ENCODE assay signal across 24 mouse cellular contexts in genomic region chr11:103195656-103196055, GRCm38 (mm10). TPM values are rescaled to one million over a fixed set of nuclear protein-coding genes. Genes with fewer than 3 reads are reported as not detected.
DNase-seq lines count a peak whose midpoint lies in the region; ATAC-seq and TF ChIP-seq lines count a peak whose summit lies in the region.
"Had no signal": no experiment of that assay in that cellular context is flagged by ENCODE, and none has a peak within 500 bp of the region (broad histone marks: within the 10 kb centered on the region; RNA-seq: fewer than 3 reads in every experiment).

No protein-coding gene starts in this region.

- H3K36me3 ChIP-seq in CH12.LX (replicated peaks in 1 of 2; ENCODE audit: control insufficient read depth in 1 of 2, insufficient read depth in 1 of 2, low read length in 1 of 2) = peaks cover 92 to 96% of the 10 kb centered on the region in 2 experiments
- H3K36me3 ChIP-seq in hindbrain, embryonic 16.5 days (ENCODE audit: control insufficient read depth, insufficient read depth, low read length) = peaks cover 7% of the 10 kb centered on the region
- H3K36me3 ChIP-seq: embryonic facial prominence, embryonic 10.5 days; heart, embryonic 15.5 days; intestine, embryonic 15.5 days had no signal

- no peak overlapping the region for H3K9ac ChIP-seq in CH12.LX (ENCODE audit: insufficient read depth, low read depth)
- no peak overlapping the region for H3K9ac ChIP-seq in hindbrain, embryonic 16.5 days (ENCODE audit: low read depth, low read length)
- H3K9ac ChIP-seq: forebrain, embryonic 13.5 days; forebrain, postnatal 0 days; heart, embryonic 15.5 days; hindbrain, embryonic 13.5 days; intestine, embryonic 15.5 days had no signal

- TF ChIP-seq RAD21 in CH12.LX (IDR thresholded peaks at IDR 0.05; ENCODE audit: low read depth, low read length) = no peak

- TF ChIP-seq POLR2A in CH12.LX (IDR thresholded peaks at IDR 0.05; ENCODE audit: low read depth, low read length) = no peak

- 84% methylated on average over 5 of the region's 5 CpGs for WGBS in hindbrain, embryonic 16.5 days

- H3K9me3 ChIP-seq in CH12.LX (replicated peaks; ENCODE audit: low read length) = no peaks in the 10 kb centered on the region
- no peaks in the 10 kb centered on the region for H3K9me3 ChIP-seq in hindbrain, embryonic 16.5 days (ENCODE audit: control insufficient read depth, low read length)
- H3K9me3 ChIP-seq: embryonic facial prominence, embryonic 10.5 days; forebrain, embryonic 13.5 days; heart, embryonic 15.5 days; hindbrain, embryonic 13.5 days; intestine, embryonic 15.5 days had no signal

- H3K4me2 ChIP-seq in CH12.LX (ENCODE audit: insufficient read depth, low read depth, poor library complexity, severe bottlenecking) = no peak overlapping the region
- no peak overlapping the region for H3K4me2 ChIP-seq in hindbrain, embryonic 16.5 days (ENCODE audit: low read length)
- H3K4me2 ChIP-seq: forebrain, embryonic 13.5 days; heart, embryonic 11.5 days; heart, embryonic 15.5 days; hindbrain, embryonic 13.5 days; intestine, embryonic 15.5 days had no signal

- H3K4me3 ChIP-seq in layer of hippocampus, adult 2 months = peak overlapping the region; percentile 66
- no peak overlapping the region for H3K4me3 ChIP-seq in CH12.LX (replicated peaks in 1 of 3; ENCODE audit: low read depth in 2 of 3, low read length in 2 of 3, poor library complexity in 1 of 3)
- no peak overlapping the region for H3K4me3 ChIP-seq in hindbrain, embryonic 16.5 days (ENCODE audit: low read length)
- H3K4me3 ChIP-seq: embryonic facial prominence, embryonic 10.5 days; forebrain, embryonic 13.5 days; heart, adult 2 months; heart, embryonic 15.5 days; hindbrain, embryonic 13.5 days; intestine, embryonic 15.5 days had no signal

- no peak for TF ChIP-seq CTCF in layer of hippocampus, adult 2 months (conservative IDR thresholded peaks at IDR 0.05)
- no peak for TF ChIP-seq CTCF in CH12.LX (conservative IDR thresholded peaks at IDR 0.05 in 1 of 2, IDR thresholded peaks at IDR 0.05 in 1 of 2; ENCODE audit: low read depth in 2 of 2, low read length in 2 of 2)

- H3K27me3 ChIP-seq in CH12.LX (replicated peaks) = no peaks in the 10 kb centered on the region
- H3K27me3 ChIP-seq in hindbrain, embryonic 16.5 days (replicated peaks; ENCODE audit: control insufficient read depth, insufficient read depth, low read length) = peaks cover 61% of the 10 kb centered on the region

- in situ Hi-C loops in CH12.LX (cut with MboI; ENCODE audit: low pct_ligation_motif_present, low pct_unique_long_range_greater_than_20kb, low sequenced_read_pairs) = no loop called here

- H3K27ac ChIP-seq in layer of hippocampus, adult 2 months = peak overlapping the region; percentile 96
- no peak overlapping the region for H3K27ac ChIP-seq in CH12.LX (ENCODE audit: insufficient read depth, low read depth)
- no peak overlapping the region for H3K27ac ChIP-seq in hindbrain, embryonic 16.5 days (ENCODE audit: low read depth, low read length)
- H3K27ac ChIP-seq: embryonic facial prominence, embryonic 10.5 days; forebrain, embryonic 13.5 days; heart, adult 2 months; heart, embryonic 15.5 days; hindbrain, embryonic 13.5 days; intestine, embryonic 15.5 days had no signal

- peak; percentile 68 for DNase-seq in cerebellum, adult 9-11 months
- no peak for DNase-seq in cerebellum, adult 8-10 months
- DNase-seq in layer of hippocampus, adult 2 months (ENCODE audit: low spot score in 2 of 2) = no peak
- DNase-seq in layer of hippocampus, postnatal 25 days (ENCODE audit: extremely low spot score in 1 of 2, low spot score in 1 of 2) = no peak
- DNase-seq in A20 (ENCODE audit: low read depth, low spot score) = peak; percentile 69
- DNase-seq in CH12.LX (ENCODE audit: extremely low read depth) = no peak
- DNase-seq: adrenal gland, postnatal 10 days; B cell, adult 2 months; forebrain, postnatal 0 days; heart, postnatal 14 days; kidney, adult 18-20 months had no signal

- dilution Hi-C loops in CH12.LX (cut with MboI; ENCODE audit: extremely low pct_ligation_motif_present, extremely low pct_unique_long_range_greater_than_20kb, low sequenced_read_pairs) = no loop called here

- no peak for TF ChIP-seq EP300 in CH12.LX (IDR thresholded peaks at IDR 0.05; ENCODE audit: low read length)

- no peak for ATAC-seq in hindbrain, embryonic 16.5 days
- ATAC-seq: CD4-positive, CD25-positive, alpha-beta regulatory T cell, adult 4 months; forebrain, embryonic 13.5 days; forebrain, postnatal 0 days; intestine, embryonic 15.5 days had no signal

- no peaks in the 10 kb centered on the region for H3K79me2 ChIP-seq in CH12.LX (replicated peaks; ENCODE audit: control insufficient read depth, extremely low read depth, insufficient read depth, poor library complexity, severe bottlenecking)

- peaks cover 0 to 13% of the 10 kb centered on the region in 2 experiments; a peak in 2 of 4 replicates for H3K4me1 ChIP-seq in CH12.LX (ENCODE audit: control insufficient read depth in 1 of 2, insufficient read depth in 2 of 2)
- H3K4me1 ChIP-seq in hindbrain, embryonic 16.5 days (ENCODE audit: control insufficient read depth, insufficient read depth, low read depth, low read length) = peaks cover 19% of the 10 kb centered on the region

TF ChIP-seq in CH12.LX, 34 proteins besides CTCF, POLR2A, EP300 and RAD21:
- TF ChIP-seq BHLHE40 (IDR thresholded peaks at IDR 0.05; ENCODE audit: low read depth, low read length) = peak; percentile 59
- no peak for TF ChIP-seq MXI1 (IDR thresholded peaks at IDR 0.05; ENCODE audit: low read depth, low read length)
- TF ChIP-seq MAX (IDR thresholded peaks at IDR 0.05; ENCODE audit: low read length) = no peak

RNA-seq across cellular contexts. Expression of gene 1700023F06Rik, which starts 12.7 kb away (rescaled TPM):
- 1 to 10 TPM; 1.5 to 2.0 TPM for total RNA-seq in layer of hippocampus, adult 2 months (2021)
- total RNA-seq in layer of hippocampus, postnatal 25 days (2021) = 1 to 10 TPM; 1.1 to 1.5 TPM
- not detected in 2 replicates for total RNA-seq in CH12.LX (2012; rRNA removed)
- total RNA-seq in CH12.LX (2014; rRNA removed) = not detected in 2 replicates
- not detected in 2 replicates for polyA plus RNA-seq in CH12.LX (2012; ENCODE audit: insufficient read length, low read depth)
- polyA plus RNA-seq in hindbrain, embryonic 16.5 days (2015; fragmentation: Nextera tagmentation; extraction: Ambion mirVana) = 1.9 and 3.0 TPM in 2 replicates
- total RNA-seq: gastrocnemius, adult 18-20 months; heart, adult 2 months; heart, postnatal 14 days; hematopoietic stem cell, adult 5-6 weeks; MEL had no signal
- polyA plus RNA-seq: CD4-positive, CD25-positive, alpha-beta regulatory T cell, adult 4 months; heart, embryonic 11.5 days had no signal

RNA-seq across cellular contexts. Expression of gene Spata32, which starts 22.6 kb away (rescaled TPM):
- total RNA-seq in layer of hippocampus, adult 2 months (2021) = 1 to 10 TPM; 1.2 to 1.3 TPM
- total RNA-seq in layer of hippocampus, postnatal 25 days (2021) = 1 to 10 TPM in 1 of 2 experiments, under 1 TPM in 1; 0.81 to 1.7 TPM
- not detected in 2 replicates for total RNA-seq in CH12.LX (2012; rRNA removed)
- not detected in 2 replicates for total RNA-seq in CH12.LX (2014; rRNA removed)
- polyA plus RNA-seq in CH12.LX (2012; ENCODE audit: insufficient read length, low read depth) = not detected in 2 replicates
- 0.99 and 1.3 TPM in 2 replicates for polyA plus RNA-seq in hindbrain, embryonic 16.5 days (2015; fragmentation: Nextera tagmentation; extraction: Ambion mirVana)
- total RNA-seq: adrenal gland, postnatal 10 days; gastrocnemius, adult 18-20 months; heart, adult 2 months; heart, postnatal 14 days; hematopoietic stem cell, adult 5-6 weeks; MEL had no signal
- polyA plus RNA-seq: CD4-positive, CD25-positive, alpha-beta regulatory T cell, adult 4 months; embryonic facial prominence, embryonic 10.5 days; embryonic facial prominence, embryonic 14.5 days; forebrain, embryonic 13.5 days; heart, adult 2 months; heart, embryonic 11.5 days; heart, embryonic 15.5 days; intestine, embryonic 15.5 days had no signal

RNA-seq across cellular contexts. Expression of gene Fmnl1, which starts 24.7 kb away (rescaled TPM):
- 100 to 1,000 TPM; 142 to 156 TPM for total RNA-seq in layer of hippocampus, adult 2 months (2021)
- total RNA-seq in layer of hippocampus, postnatal 25 days (2021) = 100 to 1,000 TPM; 127 to 147 TPM
- total RNA-seq in CH12.LX (2012; rRNA removed) = 35.0 and 36.5 TPM in 2 replicates
- 5.6 and 6.9 TPM in 2 replicates for total RNA-seq in CH12.LX (2014; rRNA removed)
- polyA plus RNA-seq in CH12.LX (2012; ENCODE audit: insufficient read length, low read depth) = 104 and 118 TPM in 2 replicates
- polyA plus RNA-seq in hindbrain, embryonic 16.5 days (2015; fragmentation: Nextera tagmentation; extraction: Ambion mirVana) = 7.6 and 8.6 TPM in 2 replicates

Comparison
In these comparisons a context has a peak if more than half of its experiments do, and no peak if none do; other contexts are left out.
1. DNase-seq: peak in cerebellum, adult 9-11 months (single experiment) and A20 (single experiment); none in cerebellum, adult 8-10 months (single experiment), layer of hippocampus, adult 2 months (0 of 2), layer of hippocampus, postnatal 25 days (0 of 2) and CH12.LX (single experiment).